Mouse (Mus musculus): Measurements from ENCODE around the gene Zfp825. TPM values are rescaled to one million over a fixed set of nuclear protein-coding genes. Genes with fewer than 3 reads are reported as not detected.
"Not testable (repeated sequence)": the region's sequence is repeated elsewhere in the genome, so short reads cannot be mapped to it uniquely, and the experiment has no call there.

Gene Zfp825
- total and polyA plus RNA-seq, 2 experiments: 2.2 to 19.3 TPM

DNA sequence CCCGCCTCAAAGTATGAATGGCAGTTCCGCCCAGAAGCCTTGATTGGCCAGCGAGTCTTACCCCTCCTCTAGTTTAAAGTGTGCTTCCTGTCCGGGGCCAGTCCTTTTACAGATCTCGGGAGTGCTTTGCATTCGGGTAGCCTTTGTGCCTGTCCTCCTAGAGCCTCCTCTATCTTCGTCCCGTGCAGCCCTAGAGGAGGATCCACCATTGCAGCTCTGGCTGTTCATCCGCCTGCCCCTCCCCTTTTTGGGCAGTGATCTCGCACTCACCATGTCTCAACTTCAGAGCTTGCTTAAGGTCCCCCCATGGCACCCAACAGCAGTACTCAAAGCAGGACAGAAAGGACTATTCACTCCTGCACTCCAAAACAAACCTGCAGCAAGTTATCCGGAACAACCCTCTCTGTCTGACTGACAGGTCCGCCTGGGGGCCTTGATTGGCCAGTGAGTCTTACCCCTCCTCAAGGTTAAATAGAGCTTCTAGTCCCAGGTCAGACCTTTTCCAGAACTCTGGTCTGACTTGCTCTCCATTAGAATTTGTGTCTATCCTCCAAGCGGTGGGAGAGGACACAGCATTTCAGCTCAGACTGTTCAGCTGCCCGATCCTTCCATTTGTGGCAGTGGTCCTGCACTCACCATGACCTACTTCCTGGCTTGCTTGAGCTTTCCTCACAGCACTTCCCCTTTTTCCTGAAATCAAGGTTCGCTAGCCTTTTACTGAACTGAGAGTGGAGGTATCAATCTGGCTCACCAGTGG is 28.9 kb upstream of the Zfp825 start:
- Histone ChIP-seq H3K36me3 (ENCODE audit: control insufficient read depth, insufficient read depth, low read length) (no peaks in the 10 kb centered on the region), H3K9ac (ENCODE audit: low read depth, low read length) (peak overlapping the region; percentile 39), H3K27ac (replicated peaks; ENCODE audit: insufficient read depth, low read depth, low read length) (peak overlapping the region; percentile 71), H3K27me3 (ENCODE audit: control insufficient read depth, insufficient read depth, low read length) (no peaks in the 10 kb centered on the region), H3K4me3 (ENCODE audit: insufficient read depth, low read depth, low read length) (peak overlapping the region; percentile 12), H3K79me2 (ENCODE audit: control insufficient read depth, insufficient read depth, low read length) (no peaks in the 10 kb centered on the region; the same call in 1 of the 2 replicates), H3K4me1 (ENCODE audit: control insufficient read depth, insufficient read depth, low read length) (peaks cover 5% of the 10 kb centered on the region)
- DNase-seq (ENCODE audit: extremely low read depth, low read depth, low spot score): peak; percentile 94
- TF ChIP-seq POLR2A (IDR thresholded peaks at IDR 0.05; ENCODE audit: extremely low read depth, insufficient read depth, low read length) (peak; percentile 55; the same call in 1 of the 2 replicates), CTCF (IDR thresholded peaks at IDR 0.05; ENCODE audit: low read depth, low read length) (peak; percentile 15; the same call in 1 of the 2 replicates)
- under 1% methylated on average over 15 of the region's 15 CpGs for WGBS

DNA sequence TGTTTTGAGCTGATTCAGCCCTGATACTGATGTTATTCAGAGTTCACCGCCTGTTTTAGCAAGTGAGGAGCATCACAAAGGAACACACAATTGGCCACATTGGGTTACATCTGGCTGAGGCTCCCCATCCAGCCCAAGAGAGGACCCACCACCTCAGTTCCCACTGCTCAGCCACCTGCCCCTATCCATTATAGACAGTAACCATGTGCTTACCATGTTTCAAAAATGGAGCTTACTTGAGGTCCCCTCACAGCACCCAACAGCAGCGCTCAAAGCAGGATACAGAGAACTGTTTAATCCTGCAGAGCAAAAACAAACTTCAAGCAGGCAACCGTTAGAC is 28.3 kb upstream of the Zfp825 start:
- DNase-seq (ENCODE audit: extremely low read depth, low read depth, low spot score); H3K27me3 ChIP-seq (ENCODE audit: control insufficient read depth, insufficient read depth, low read length); H3K36me3 ChIP-seq (ENCODE audit: control insufficient read depth, insufficient read depth, low read length); H3K4me1 ChIP-seq (ENCODE audit: control insufficient read depth, insufficient read depth, low read length); H3K79me2 ChIP-seq (ENCODE audit: control insufficient read depth, insufficient read depth, low read length): not testable (repeated sequence)
- Histone ChIP-seq H3K4me3 (ENCODE audit: insufficient read depth, low read depth, low read length) (peak overlapping the region; percentile 54), H3K27ac (replicated peaks; ENCODE audit: insufficient read depth, low read depth, low read length) (peak overlapping the region; percentile 71), H3K9ac (ENCODE audit: low read depth, low read length) (peak overlapping the region; percentile 78)
- 0% methylated on average over 3 of the region's 3 CpGs for WGBS

DNA sequence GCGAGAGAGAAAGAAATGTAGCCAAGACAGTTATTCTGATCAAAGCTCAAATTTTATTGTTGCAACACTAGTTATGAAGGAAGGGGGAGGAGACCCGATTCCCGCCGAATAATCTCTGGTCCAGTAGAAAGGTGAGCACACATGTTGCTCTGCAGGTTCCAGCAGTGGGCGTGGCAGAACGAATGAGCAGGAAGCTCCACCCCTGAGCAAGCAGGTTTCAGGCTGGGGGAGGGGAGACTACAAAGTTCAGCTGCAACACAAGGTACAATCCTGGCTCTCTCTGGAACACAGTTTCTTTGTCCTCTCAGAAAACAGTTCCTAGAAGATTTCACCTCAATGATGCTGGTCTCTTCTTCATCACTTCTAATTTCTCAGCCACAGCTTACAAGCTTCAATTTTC is 14.2 kb upstream of the Zfp825 start:
- H3K4me3 ChIP-seq (ENCODE audit: insufficient read depth, low read depth, low read length); H3K27me3 ChIP-seq (ENCODE audit: control insufficient read depth, insufficient read depth, low read length); H3K9ac ChIP-seq (ENCODE audit: low read depth, low read length); H3K79me2 ChIP-seq (ENCODE audit: control insufficient read depth, insufficient read depth, low read length); H3K4me1 ChIP-seq (ENCODE audit: control insufficient read depth, insufficient read depth, low read length); H3K36me3 ChIP-seq (ENCODE audit: control insufficient read depth, insufficient read depth, low read length): not testable (repeated sequence)
- peak overlapping the region; percentile 65; the same call in 1 of the 2 replicates for H3K27ac ChIP-seq (replicated peaks; ENCODE audit: insufficient read depth, low read depth, low read length)
- peak; percentile 85 for DNase-seq (ENCODE audit: extremely low read depth, low read depth, low spot score)
- 32% methylated on average over 6 of the region's 6 CpGs for WGBS

DNA sequence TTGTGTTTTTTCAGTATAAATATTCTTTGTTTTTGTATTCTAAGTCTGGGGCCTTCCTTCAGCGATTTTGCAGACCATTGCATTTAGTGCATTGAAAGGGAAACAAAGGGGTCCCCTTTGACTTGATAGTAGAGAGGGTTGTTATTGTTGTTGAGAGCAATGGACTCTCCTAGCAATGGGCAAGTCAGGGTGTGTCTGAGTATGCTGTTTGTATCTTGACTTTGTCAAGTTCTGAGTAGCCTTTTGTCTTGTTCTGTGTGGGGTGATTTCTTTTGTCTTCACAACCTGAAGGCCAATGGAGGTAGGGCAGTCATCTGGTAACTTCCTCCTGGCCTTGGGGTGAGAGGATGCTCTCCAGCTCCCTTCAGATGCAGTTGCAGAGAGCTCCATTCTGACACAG is 9.1 kb upstream of the Zfp825 start:
- H3K36me3 ChIP-seq (ENCODE audit: control insufficient read depth, insufficient read depth, low read length); H3K27ac ChIP-seq (replicated peaks; ENCODE audit: insufficient read depth, low read depth, low read length); H3K9ac ChIP-seq (ENCODE audit: low read depth, low read length); H3K27me3 ChIP-seq (ENCODE audit: control insufficient read depth, insufficient read depth, low read length); DNase-seq (ENCODE audit: extremely low read depth, low read depth, low spot score); H3K79me2 ChIP-seq (ENCODE audit: control insufficient read depth, insufficient read depth, low read length); H3K4me1 ChIP-seq (ENCODE audit: control insufficient read depth, insufficient read depth, low read length); H3K4me3 ChIP-seq (ENCODE audit: insufficient read depth, low read depth, low read length): not testable (repeated sequence)
- 67% methylated on average over 1 of the region's 1 CpGs for WGBS

DNA sequence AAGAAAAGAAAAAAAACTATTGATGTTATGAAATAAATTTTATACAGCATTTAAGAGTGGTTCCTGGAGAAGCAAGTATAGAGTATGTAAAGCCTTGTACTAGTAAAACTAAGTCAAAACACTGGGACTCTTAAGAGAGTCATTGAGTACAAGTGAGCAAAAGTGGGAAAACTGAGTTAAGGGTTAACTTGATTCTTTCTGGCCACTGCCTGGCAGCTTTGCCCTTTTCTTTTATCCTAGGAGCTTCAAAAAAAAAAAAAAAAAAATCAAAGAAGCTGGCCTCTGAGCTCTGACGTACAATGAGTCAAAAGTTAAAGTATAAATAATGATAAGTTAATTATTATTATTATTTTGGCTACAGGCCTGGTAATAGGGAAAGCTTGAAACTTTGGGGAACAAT is 5.9 kb upstream of the Zfp825 start:
- WGBS: 15% methylated on average over 1 of the region's 1 CpGs
- not testable (repeated sequence) for H3K27me3 ChIP-seq (ENCODE audit: control insufficient read depth, insufficient read depth, low read length); H3K9ac ChIP-seq (ENCODE audit: low read depth, low read length); H3K4me1 ChIP-seq (ENCODE audit: control insufficient read depth, insufficient read depth, low read length); H3K36me3 ChIP-seq (ENCODE audit: control insufficient read depth, insufficient read depth, low read length); H3K79me2 ChIP-seq (ENCODE audit: control insufficient read depth, insufficient read depth, low read length); H3K4me3 ChIP-seq (ENCODE audit: insufficient read depth, low read depth, low read length); H3K27ac ChIP-seq (replicated peaks; ENCODE audit: insufficient read depth, low read depth, low read length)
- DNase-seq (ENCODE audit: extremely low read depth, low read depth, low spot score): peak; percentile 79

DNA sequence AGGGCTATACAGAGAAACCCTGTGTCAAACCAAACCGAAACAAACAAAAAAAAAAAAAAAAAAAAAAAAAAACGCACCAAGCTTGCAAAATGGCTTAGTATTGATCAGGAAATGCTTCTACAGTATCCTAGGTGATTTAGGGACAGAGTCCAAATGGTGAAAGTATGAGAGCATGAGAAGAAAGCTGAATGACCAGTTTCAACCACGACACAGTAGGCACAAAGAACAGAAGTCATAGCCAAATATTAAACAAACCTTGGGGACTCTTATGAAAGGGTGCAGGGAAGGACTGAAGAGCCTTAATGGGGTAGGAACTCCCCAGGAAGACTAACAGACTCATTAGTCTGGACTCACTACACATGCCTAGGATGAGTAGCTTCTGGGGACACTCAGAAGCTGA is 9.5 kb downstream of the Zfp825 start:
- not testable (repeated sequence) for H3K27me3 ChIP-seq (ENCODE audit: control insufficient read depth, insufficient read depth, low read length); H3K4me3 ChIP-seq (ENCODE audit: insufficient read depth, low read depth, low read length); H3K79me2 ChIP-seq (ENCODE audit: control insufficient read depth, insufficient read depth, low read length); H3K4me1 ChIP-seq (ENCODE audit: control insufficient read depth, insufficient read depth, low read length); H3K9ac ChIP-seq (ENCODE audit: low read depth, low read length); H3K36me3 ChIP-seq (ENCODE audit: control insufficient read depth, insufficient read depth, low read length)
- WGBS: 25% methylated on average over 3 of the region's 3 CpGs
- peak overlapping the region; percentile 21; the same call in 1 of the 2 replicates for H3K27ac ChIP-seq (replicated peaks; ENCODE audit: insufficient read depth, low read depth, low read length)
- peak; percentile 90 for DNase-seq (ENCODE audit: extremely low read depth, low read depth, low spot score)

DNA sequence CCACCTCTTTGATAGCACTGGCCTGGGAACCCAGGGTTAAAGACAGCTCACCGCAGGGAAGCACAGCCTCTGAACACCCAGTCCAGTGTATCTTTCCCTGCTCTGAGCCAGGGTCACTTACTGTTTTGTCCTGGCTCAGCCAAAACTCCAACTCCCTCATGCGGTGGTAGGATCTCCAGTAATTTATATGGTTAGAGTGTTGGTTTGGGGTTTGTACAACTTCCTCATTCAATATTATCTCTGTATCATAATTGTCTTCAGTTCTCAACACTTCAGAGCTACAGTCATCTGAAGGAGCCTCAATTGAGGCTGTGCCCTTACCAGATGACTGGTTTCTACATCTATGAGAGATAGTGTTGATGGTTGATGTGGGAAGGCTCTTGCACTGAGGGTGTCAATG is 22.3 kb downstream of the Zfp825 start:
- not testable (repeated sequence) for H3K36me3 ChIP-seq (ENCODE audit: control insufficient read depth, insufficient read depth, low read length); H3K4me1 ChIP-seq (ENCODE audit: control insufficient read depth, insufficient read depth, low read length); DNase-seq (ENCODE audit: extremely low read depth, low read depth, low spot score); H3K27ac ChIP-seq (replicated peaks; ENCODE audit: insufficient read depth, low read depth, low read length); H3K79me2 ChIP-seq (ENCODE audit: control insufficient read depth, insufficient read depth, low read length); H3K27me3 ChIP-seq (ENCODE audit: control insufficient read depth, insufficient read depth, low read length); H3K9ac ChIP-seq (ENCODE audit: low read depth, low read length); H3K4me3 ChIP-seq (ENCODE audit: insufficient read depth, low read depth, low read length)
- WGBS: 84% methylated on average over 2 of the region's 2 CpGs
